Mouse (Mus musculus) stomach, embryonic 16.5 days (tissue): Measurements from ENCODE around the gene Far2. TPM values are rescaled to one million over a fixed set of nuclear protein-coding genes. Genes with fewer than 3 reads are reported as not detected.
"Not testable (repeated sequence)": the region's sequence is repeated elsewhere in the genome, so short reads cannot be mapped to it uniquely, and the experiment has no call there.

Experiments
- ATAC-seq: fragments of 200-750 bp; cut with Nextera tagmentation; 2 replicates; pipeline ENCODE4 v1.8.0; 2017; ENCODE audit warnings: moderate number of reproducible peaks, moderate TSS enrichment; ENCODE audit not compliant: insufficient read depth, low FRiP score
- H3K27ac ChIP-seq: fragments of 300-500 bp; sonication (generic); 2 replicates; pipeline ENCODE4 v1.5.1; 2014; ENCODE audit warnings: low read length
- H3K27me3 ChIP-seq: fragments of 300-500 bp; sonication (generic); 2 replicates; pipeline ENCODE4 v1.6.1; 2014; ENCODE audit warnings: low read length, control low read depth, mixed read lengths; ENCODE audit not compliant: control insufficient read depth, insufficient read depth
- H3K36me3 ChIP-seq: fragments of 300-500 bp; sonication (generic); 2 replicates; pipeline ENCODE4 v1.6.1; 2014; ENCODE audit warnings: low read length; ENCODE audit not compliant: control insufficient read depth, insufficient read depth
- H3K4me1 ChIP-seq: fragments of 300-500 bp; sonication (generic); 2 replicates; pipeline ENCODE4 v1.6.1; 2014; ENCODE audit warnings: low read length, control low read depth, mixed read lengths; ENCODE audit not compliant: control insufficient read depth, insufficient read depth
- H3K4me2 ChIP-seq: fragments of 300-500 bp; sonication (generic); 2 replicates; pipeline ENCODE4 v1.6.1; 2014; ENCODE audit warnings: low read depth, low read length, mixed read lengths
- H3K4me3 ChIP-seq: fragments of 300-500 bp; sonication (generic); replicated peaks from 2 replicates; pipeline ENCODE4 v1.5.1; 2014; ENCODE audit warnings: mild to moderate bottlenecking, low read length
- H3K9ac ChIP-seq: fragments of 300-500 bp; sonication (generic); 2 replicates; pipeline ENCODE4 v1.6.1; 2014; ENCODE audit warnings: low read length
- H3K9me3 ChIP-seq: fragments of 300-500 bp; sonication (generic); replicated peaks from 2 replicates; pipeline ENCODE4 v1.6.1; 2016; ENCODE audit warnings: low read length, control low read depth; ENCODE audit not compliant: control insufficient read depth
- WGBS: fragments of 180-500 bp; shearing (Covaris S2); extraction: QIAGEN DNeasy Blood & Tissue Kit; methylation state at CpG from one replicate; pipeline ENCODE4 v1.1.7; 2014; 5-methylcytosine and 5-hydroxymethylcytosine counted together
- polyA plus RNA-seq: library from polyadenylated mRNA; unstranded; fragments of >200 nt; fragmentation: Nextera tagmentation; extraction: Ambion mirVana; gene quantifications from 2 replicates; pipeline ENCODE4 v1.2.1, GENCODE M21; 2015

Far2 gene
- polyA plus RNA-seq, 1 experiment from 2014 or later, result 4.6 TPM

GRCm38 (mm10) chr6:148108741-148109472 lies 61.8 kb downstream of the Far2 start:
- no peak for ATAC-seq
- no peaks in the 10 kb centered on the region for H3K36me3 ChIP-seq
- 49% methylated on average over 8 of the region's 8 CpGs for WGBS

GRCm38 (mm10) chr6:148110996-148111633 lies 64.1 kb downstream of the Far2 start:
- Histone ChIP-seq H3K9me3 (no peaks in the 10 kb centered on the region), H3K27me3 (no peaks in the 10 kb centered on the region), H3K4me3 (no peak overlapping the region), H3K4me1 (no peaks in the 10 kb centered on the region), H3K27ac (no peak overlapping the region), H3K36me3 (no peaks in the 10 kb centered on the region), H3K4me2 (no peak overlapping the region), H3K9ac (no peak overlapping the region)
- WGBS, result 71% methylated on average over 2 of the region's 2 CpGs
- no peak for ATAC-seq

More at GRCm38 (mm10) chr6:148108741-148109472, 61.8 kb downstream of the Far2 start:
- H3K4me1 ChIP-seq, result no peaks in the 10 kb centered on the region
- no peak overlapping the region for H3K4me3 ChIP-seq
- H3K27me3 ChIP-seq, result no peaks in the 10 kb centered on the region
- H3K4me2 ChIP-seq, result no peak overlapping the region
- no peaks in the 10 kb centered on the region for H3K9me3 ChIP-seq
- no peak overlapping the region for H3K9ac ChIP-seq
- H3K27ac ChIP-seq, result no peak overlapping the region

DNA sequence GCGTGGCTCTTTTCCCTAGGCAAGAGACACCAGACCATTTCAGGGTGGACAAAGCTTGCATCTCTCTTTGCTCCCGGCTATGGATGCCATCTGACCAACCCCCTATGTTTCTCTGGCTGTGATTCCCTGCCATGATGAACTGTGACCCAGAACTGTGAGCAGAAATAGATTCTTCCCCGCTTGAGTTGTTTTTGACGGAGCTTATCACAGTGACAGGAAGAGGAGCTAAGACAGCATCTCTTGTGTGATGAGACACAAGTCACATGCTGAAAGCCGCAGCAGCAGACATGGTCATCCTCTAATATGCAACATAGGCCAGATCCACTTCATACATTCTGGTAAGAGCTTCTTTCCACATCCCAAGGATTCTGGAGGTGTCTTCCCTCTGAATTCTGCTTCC lies 69.3 kb downstream of the Far2 start:
- 82% methylated on average over 5 of the region's 5 CpGs for WGBS
- ATAC-seq, result no peak
- Histone ChIP-seq H3K4me3 (no peak overlapping the region), H3K36me3 (no peaks in the 10 kb centered on the region), H3K9ac (no peak overlapping the region), H3K4me1 (no peaks in the 10 kb centered on the region), H3K27me3 (no peaks in the 10 kb centered on the region), H3K9me3 (no peaks in the 10 kb centered on the region), H3K27ac (no peak overlapping the region), H3K4me2 (no peak overlapping the region)

GRCm38 (mm10) chr6:148116907-148117306 lies 69.8 kb downstream of the Far2 start:
- ATAC-seq, result no peak
- 80% methylated on average over 3 of the region's 3 CpGs for whole genome bisulfite sequencing
- Histone ChIP-seq H3K9ac (no peak overlapping the region), H3K36me3 (no peaks in the 10 kb centered on the region), H3K4me3 (no peak overlapping the region), H3K4me1 (no peaks in the 10 kb centered on the region), H3K27ac (no peak overlapping the region), H3K9me3 (no peaks in the 10 kb centered on the region), H3K27me3 (no peaks in the 10 kb centered on the region), H3K4me2 (no peak overlapping the region)

DNA sequence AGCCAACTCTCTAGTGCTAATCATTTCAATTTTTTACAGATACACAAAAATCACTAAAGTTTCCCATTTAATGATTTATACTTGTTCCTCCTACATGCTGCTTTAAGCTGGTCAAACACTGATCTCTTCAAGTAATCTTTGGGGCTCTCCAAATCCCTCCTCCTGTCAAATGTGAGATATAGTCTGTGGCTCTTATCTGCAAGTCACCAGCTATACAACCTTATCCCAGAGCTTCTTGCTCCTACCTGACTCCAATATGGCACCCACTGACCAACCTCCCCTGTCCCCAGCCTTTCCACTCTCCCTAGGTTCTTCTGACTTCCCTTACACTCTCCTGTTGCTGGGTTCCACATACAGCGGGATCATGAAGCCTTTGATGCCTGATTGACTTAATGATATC lies 70.6 kb downstream of the Far2 start:
- Histone ChIP-seq H3K27ac (no peak overlapping the region), H3K4me2 (no peak overlapping the region), H3K4me3 (no peak overlapping the region), H3K4me1 (no peaks in the 10 kb centered on the region), H3K9ac (no peak overlapping the region), H3K27me3 (no peaks in the 10 kb centered on the region), H3K9me3 (no peaks in the 10 kb centered on the region), H3K36me3 (no peaks in the 10 kb centered on the region)
- 81% methylated on average over 1 of the region's 1 CpGs for WGBS
- no peak for ATAC-seq

- no peaks in the 10 kb centered on the region for H3K27me3 ChIP-seq
- H3K4me1 ChIP-seq, result no peaks in the 10 kb centered on the region
Measured at GRCm38 (mm10) chr6:148120703-148121102, 73.6 kb downstream of the Far2 start.

GRCm38 (mm10) chr6:148126851-148127250 lies 79.8 kb downstream of the Far2 start:
- not testable (repeated sequence) for ATAC-seq, H3K4me2 ChIP-seq, H3K9ac ChIP-seq, H3K27me3 ChIP-seq, H3K4me1 ChIP-seq, H3K4me3 ChIP-seq, H3K36me3 ChIP-seq, H3K27ac ChIP-seq, H3K9me3 ChIP-seq
- WGBS, result 39% methylated on average over 10 of the region's 10 CpGs

More at GRCm38 (mm10) chr6:148120703-148121102, 73.6 kb downstream of the Far2 start:
- H3K9ac ChIP-seq, result no peak overlapping the region
- no peak overlapping the region for H3K27ac ChIP-seq
- 78% methylated on average over 1 of the region's 1 CpGs for WGBS
- ATAC-seq, result no peak
- no peaks in the 10 kb centered on the region for H3K9me3 ChIP-seq
- H3K4me2 ChIP-seq, result no peak overlapping the region
- H3K4me3 ChIP-seq, result no peak overlapping the region
- no peaks in the 10 kb centered on the region for H3K36me3 ChIP-seq

GRCm38 (mm10) chr6:148132314-148132713 lies 85.3 kb downstream of the Far2 start:
- Histone ChIP-seq H3K4me3 (no peak overlapping the region), H3K36me3 (no peaks in the 10 kb centered on the region), H3K9me3 (no peaks in the 10 kb centered on the region), H3K27me3 (no peaks in the 10 kb centered on the region), H3K9ac (no peak overlapping the region), H3K4me2 (no peak overlapping the region), H3K27ac (no peak overlapping the region), H3K4me1 (no peaks in the 10 kb centered on the region)
- ATAC-seq, result no peak
- 67% methylated on average over 10 of the region's 10 CpGs for WGBS

GRCm38 (mm10) chr6:148133536-148133935 lies 86.5 kb downstream of the Far2 start:
- no peak for ATAC-seq
- H3K4me1 ChIP-seq, result no peaks in the 10 kb centered on the region
- H3K9me3 ChIP-seq, result no peaks in the 10 kb centered on the region
- no peak overlapping the region for H3K4me2 ChIP-seq
- no peak overlapping the region for H3K4me3 ChIP-seq
- H3K27ac ChIP-seq, result no peak overlapping the region
- no peaks in the 10 kb centered on the region for H3K27me3 ChIP-seq
- no peaks in the 10 kb centered on the region for H3K36me3 ChIP-seq
- H3K9ac ChIP-seq, result no peak overlapping the region
